Mouse (Mus musculus) left cerebral cortex, adult 2 months (tissue): ENCODE results near the gene 1700066M21Rik. TPM values are rescaled to one million over a fixed set of nuclear protein-coding genes. Genes with fewer than 3 reads are reported as not detected.

ENCODE experiments used
- DNase-seq, 2 experiments: peaks; one replicate each; pipeline ENCODE4 v3.0.0; 2021 to 2022; ENCODE audit warnings: low spot score in 2 of 2, mixed read lengths in 1 of 2; ENCODE audit errors: extremely low spot score in 1 of 2
- H3K27ac ChIP-seq: fragments of 200-600 bp; 2 replicates; pipeline ENCODE4 v1.8.1; 2022
- H3K4me3 ChIP-seq: fragments of 200-600 bp; 2 replicates; pipeline ENCODE4 v1.8.1; 2022
- CTCF ChIP-seq: fragments of 200-600 bp; IDR thresholded peaks from 2 replicates; pipeline ENCODE4 v1.8.1; 2022; ENCODE audit warnings: antibody characterized with exemption, mild to moderate bottlenecking, moderate library complexity
- intact Hi-C: fragments of 180-260 bp; cut with DNase I; formaldehyde crosslinking; loops from one replicate; pipeline ENCODE4 v1.15.1; 2025
- total RNA-seq, 2 experiments: library from RNA; stranded (reverse); gene quantifications; 2 replicates each; pipeline ENCODE4 v1.2.3; 2021

Gene 1700066M21Rik
- total RNA-seq, 2 experiments from 2014 or later, result 21.3 to 21.8 TPM

DNA sequence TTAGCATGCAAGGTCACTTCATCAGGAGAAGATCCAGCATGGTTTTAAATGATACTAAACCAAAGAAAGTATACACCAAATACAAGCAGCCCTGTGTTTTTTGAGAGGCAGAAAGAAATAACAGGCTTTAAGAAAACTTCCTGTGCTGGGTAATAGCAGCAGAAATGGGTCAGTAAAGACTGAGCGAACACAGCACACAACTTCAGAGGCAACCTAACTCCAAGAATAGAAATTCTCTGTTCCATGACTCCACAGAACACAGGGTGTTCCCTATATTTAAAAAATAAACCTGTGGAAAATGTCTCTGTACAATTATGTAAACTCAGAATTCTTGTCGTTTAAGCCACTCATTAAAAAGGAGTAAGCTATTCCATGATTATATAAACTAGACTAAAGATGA is 23.5 kb downstream of the 1700066M21Rik start:
- TF ChIP-seq CTCF, result no peak
- no peak overlapping the region for H3K4me3 ChIP-seq
- DNase-seq, result no peak
- intact Hi-C loops, result loop anchor here (10.0 kb wide), 1 partner anchor 1184 kb away; the partner anchor contains the start of genes Fam126b and Ndufb3
- H3K27ac ChIP-seq, result peak overlapping the region; percentile 20; the same call in 1 of the 2 replicates

DNA sequence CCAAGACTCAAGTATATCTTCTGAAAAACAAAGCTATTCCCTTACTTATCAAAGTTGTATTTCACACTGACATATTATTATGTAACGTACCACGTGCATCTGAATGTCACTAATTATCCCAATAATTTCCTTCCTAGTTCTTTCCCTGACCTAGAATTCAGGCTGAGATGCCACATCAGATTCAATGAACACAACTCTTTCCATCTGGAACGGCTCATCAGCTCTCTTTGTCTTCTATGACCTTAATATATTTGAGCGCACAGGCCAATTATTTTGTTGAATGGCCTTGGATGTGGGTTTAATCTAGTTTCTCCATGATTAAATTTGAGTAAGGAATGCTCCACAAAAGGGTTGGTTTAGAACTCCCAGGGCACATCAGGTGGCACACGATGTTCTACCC is 24.7 kb downstream of the 1700066M21Rik start:
- TF ChIP-seq CTCF, result no peak
- Histone ChIP-seq H3K4me3 (no peak overlapping the region), H3K27ac (no peak overlapping the region)
- DNase-seq, result no peak
- intact Hi-C loops, result loop anchor here (10.0 kb wide), 1 partner anchor 1183 kb away; the partner anchor contains the start of genes Fam126b and Ndufb3

DNA sequence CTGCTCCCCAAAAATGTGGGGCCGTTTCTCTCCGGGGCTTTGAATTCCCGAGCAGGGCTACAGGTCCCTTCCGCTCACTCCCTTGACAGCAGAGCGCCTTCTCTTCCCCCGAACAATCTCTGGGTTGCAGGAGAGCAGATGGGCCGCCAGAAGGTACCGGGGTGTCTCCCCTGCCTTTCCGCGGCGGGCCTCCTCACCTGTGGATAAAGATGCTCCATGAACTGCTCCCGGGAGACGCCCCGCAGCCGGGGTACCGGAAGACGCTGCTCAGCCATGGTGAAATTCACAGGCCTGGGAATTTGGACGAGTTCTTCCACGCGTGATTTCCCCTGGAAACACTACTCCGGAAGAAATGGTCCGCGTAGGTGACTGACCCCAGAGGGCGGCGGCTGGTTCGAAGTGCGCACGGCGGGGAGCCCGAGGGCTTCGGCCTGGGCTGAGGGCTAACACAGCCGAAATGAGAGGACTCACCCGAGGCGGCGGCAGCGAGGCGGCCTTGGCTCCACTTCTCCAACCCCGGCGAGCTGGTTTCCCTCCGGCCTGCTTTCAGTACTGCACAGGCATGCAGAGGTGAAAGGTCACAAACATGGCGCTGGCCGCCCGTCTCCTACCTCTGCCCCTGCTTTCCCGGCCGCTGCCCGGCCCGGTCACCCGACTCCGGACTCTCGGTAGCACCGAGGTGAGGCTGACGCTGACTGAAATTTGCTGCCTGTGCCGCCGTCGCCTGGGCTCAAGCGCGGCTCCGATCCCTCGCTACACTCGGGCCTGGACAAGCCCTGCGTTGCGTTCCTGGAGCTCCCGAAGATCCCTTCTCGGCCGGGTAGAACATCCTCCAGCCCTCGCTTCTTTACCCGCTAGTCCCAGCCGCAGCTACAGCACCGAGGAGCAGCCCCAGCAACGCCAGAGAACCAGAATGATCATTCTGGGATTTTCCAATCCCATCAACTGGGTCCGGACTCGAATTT is 29.0 kb downstream of the 1700066M21Rik start, which contains the start of the genes Maip1 and Tyw5:
Gene Maip1, plus strand, starts transcription at position 142 of the 965 bp plus-strand sequence.
Gene Tyw5, minus strand, starts transcription at position 915 of the 965 bp plus-strand sequence.
- DNase-seq, result peak; percentile 78 to 80
- H3K27ac ChIP-seq, result peak within 1 kb of the TSS; percentile 97
- intact Hi-C loops, result loop anchor here (10.0 kb wide), 1 partner anchor 1178 kb away; the partner anchor contains the start of genes Fam126b and Ndufb3
- no peak; the same call in 1 of the 2 replicates for TF ChIP-seq CTCF
- peak within 1 kb of the TSS; percentile 90 for H3K4me3 ChIP-seq

DNA sequence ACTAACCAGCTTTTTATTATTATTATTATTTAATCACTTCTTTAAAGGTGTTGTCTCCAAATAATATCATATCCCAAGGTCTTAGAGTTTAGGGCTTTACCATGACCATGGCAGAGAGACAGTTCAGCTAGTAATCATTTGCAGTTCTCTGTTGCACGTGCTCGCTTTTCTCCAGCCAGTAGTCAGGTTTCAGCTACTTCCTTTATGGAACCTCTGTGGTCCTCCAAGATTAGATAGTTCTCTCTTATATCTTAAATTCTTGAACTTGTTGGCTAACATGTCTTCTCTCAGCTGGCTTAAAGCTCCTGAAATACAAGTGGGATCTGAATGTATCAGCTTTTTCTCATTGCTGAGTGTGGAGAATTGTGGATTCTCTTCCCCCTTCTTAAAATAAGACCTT is 31.6 kb downstream of the 1700066M21Rik start:
- intact Hi-C loops, result loop anchor here (10.0 kb wide), 1 partner anchor 1176 kb away; the partner anchor contains the start of genes Fam126b and Ndufb3
- TF ChIP-seq CTCF, result no peak
- no peak overlapping the region for H3K27ac ChIP-seq
- no peak overlapping the region for H3K4me3 ChIP-seq
- DNase-seq, result no peak

DNA sequence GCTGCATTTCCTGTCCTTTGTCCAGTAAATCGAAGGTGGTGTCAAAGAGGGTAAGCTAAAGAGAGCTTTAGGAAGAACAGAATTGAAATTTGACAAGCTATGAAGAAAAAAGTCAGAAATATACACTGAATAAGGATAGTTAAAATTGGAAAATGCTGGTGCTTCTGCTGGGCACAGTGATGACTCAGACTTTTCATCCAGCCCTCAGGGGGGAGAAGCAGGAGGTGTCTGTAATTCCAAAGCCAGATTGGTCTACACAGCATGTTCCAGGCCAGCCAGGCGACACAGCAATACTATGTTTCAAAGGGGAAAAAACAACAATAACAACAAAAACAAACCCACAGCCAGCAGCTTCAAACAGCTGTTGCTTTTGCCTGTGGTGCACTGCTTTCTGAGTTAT is 36.0 kb downstream of the 1700066M21Rik start:
- TF ChIP-seq CTCF, result no peak
- DNase-seq, result no peak
- H3K27ac ChIP-seq, result 0 out of 2 replicates have a peak overlapping the region, but pooled peaks have one; percentile 11
- intact Hi-C loops, result loop anchor here (10.0 kb wide), 1 partner anchor 981 kb away; the partner anchor contains the start of gene Bzw1
- no peak overlapping the region for H3K4me3 ChIP-seq

DNA sequence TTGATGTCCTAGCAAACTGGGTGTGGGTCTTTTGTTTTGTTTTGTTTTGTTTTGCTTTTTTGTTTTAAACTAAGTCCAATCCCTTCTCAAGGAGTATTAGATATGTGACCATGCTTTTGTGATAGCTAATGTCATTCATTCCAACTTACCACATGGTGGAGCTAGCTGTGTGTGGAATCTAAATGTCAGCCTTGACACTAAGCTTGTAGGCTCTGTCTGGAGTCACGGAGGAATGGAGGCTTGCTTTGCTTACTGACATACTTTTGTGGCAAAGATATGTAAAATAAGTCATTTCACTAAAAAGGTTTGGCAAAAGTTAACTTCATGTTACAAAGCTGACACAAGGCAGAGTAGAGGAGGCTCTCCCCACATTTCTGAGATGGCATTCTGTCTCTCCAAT is 46.3 kb downstream of the 1700066M21Rik start:
- no peak overlapping the region for H3K4me3 ChIP-seq
- intact Hi-C loops, result loop anchor here (1.0 to 10.0 kb wide), 6 partner anchors 451 to 873 kb away; partner anchors contain the start of gene Aox3
- no peak overlapping the region for H3K27ac ChIP-seq
- TF ChIP-seq CTCF, result peak; percentile 58
- DNase-seq, result no peak

DNA sequence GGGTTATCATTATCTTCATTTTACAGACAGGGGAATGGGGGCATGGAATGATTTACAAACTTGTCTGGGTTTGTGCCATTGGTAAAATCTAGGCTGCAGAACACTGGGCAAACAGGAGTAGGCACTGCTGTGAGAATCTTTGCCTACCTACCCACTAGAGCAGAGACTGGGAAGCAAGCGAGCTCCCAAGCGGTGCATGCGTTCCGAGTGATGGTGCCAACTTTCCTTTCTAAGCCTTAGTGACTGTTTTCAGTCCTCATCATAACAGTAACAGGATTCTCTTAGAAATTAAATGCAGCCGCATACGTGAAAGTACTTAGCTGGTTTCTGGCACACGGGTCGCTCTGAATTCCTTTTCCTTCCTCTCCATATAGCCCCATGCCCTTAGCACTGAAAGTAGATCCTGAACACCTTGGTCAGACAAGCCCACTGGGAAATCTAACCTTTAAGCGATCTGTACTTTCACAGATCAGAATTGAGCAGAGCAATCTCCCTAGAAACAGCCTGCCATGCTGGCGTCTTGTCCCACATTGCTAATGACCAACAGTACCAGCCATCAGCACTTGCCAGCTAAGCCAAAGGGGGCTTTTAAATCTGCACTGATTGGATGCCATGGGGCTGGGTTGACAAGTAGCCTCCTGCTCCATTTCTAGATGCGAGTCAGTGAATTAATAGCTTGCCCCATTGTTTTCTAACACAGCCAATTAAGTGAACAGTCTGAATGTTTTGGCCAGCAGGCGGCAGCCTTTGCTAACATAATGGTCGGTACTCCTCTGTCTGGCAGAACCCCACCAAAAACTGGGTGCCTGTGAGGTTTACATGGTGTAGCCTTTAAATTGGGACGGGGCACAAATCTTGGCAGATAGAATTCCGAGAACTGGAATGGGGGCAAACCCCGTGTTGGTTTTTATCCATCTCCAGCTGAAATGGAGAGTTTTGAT is 51.2 kb downstream of the 1700066M21Rik start:
- peak overlapping the region; percentile 39 for H3K4me3 ChIP-seq
- intact Hi-C loops, result loop anchor here (1.0 to 10.0 kb wide), 6 partner anchors 346 to 686 kb away; partner anchors contain the start of genes Aox3 and Spats2l
- peak overlapping the region; percentile 47 for H3K27ac ChIP-seq
- TF ChIP-seq CTCF, result peak; percentile 84
- peak; percentile 87 to 91 for DNase-seq

DNA sequence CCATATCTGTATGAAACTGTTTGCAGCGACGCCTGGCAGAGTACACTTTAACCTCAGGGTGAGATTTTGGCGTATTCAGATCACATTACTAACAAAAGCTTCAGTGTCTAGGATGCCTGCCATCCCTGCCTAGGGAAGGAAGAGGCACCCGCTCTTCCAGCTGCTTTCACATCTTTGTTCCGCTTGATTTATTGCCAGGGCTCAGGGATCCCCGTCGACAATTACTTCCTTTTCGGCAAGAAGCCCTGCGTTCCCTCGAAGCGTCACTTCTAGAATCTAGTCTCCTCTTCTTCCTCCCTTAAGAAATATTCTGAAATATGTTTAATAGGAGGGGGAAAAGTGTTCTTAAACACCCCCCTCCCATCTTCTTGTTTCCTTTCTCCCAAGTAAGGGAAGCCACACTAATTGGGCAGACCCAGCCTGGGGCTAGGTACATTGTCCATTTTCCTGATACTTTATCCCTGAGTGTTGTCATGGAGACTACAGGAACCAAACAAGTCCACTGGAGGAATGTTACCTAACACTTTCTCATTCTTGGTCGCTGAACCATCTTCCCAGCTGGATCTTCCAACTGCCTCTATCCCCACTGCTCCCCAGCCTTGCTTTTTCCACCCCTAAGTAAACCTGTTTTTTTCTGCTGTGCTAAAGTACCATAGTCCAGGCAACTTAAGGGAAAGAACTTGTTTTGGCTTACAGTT is 52.5 kb downstream of the 1700066M21Rik start:
- intact Hi-C loops, result loop anchor here (1.0 to 10.0 kb wide), 6 partner anchors 345 to 685 kb away; partner anchors contain the start of genes Aox3 and Spats2l
- H3K27ac ChIP-seq, result no peak overlapping the region
- no peak overlapping the region; the same call in 1 of the 2 replicates for H3K4me3 ChIP-seq
- no peak for TF ChIP-seq CTCF
- DNase-seq, result no peak

DNA sequence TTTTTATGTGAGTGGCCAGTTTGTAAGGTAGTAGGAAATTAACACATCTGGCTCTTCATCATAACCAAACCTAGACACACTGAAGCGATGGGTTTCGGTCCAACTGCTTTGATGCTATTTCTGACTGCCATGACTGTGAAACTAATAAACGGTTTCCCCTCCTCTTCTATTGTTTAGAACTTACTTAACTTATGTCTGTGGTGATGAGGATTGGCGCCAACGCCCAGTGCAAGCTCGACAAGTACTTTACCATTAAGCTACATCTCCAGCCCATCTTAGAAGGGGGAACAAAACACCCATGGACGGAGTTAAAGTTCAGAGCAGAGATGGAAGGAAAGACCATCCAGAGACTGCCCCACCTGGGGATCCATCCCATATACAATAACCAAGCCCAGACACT is 55.7 kb downstream of the 1700066M21Rik start:
- no peak for DNase-seq
- H3K4me3 ChIP-seq, result no peak overlapping the region
- no peak overlapping the region for H3K27ac ChIP-seq
- intact Hi-C loops, result no loop called here
- no peak for TF ChIP-seq CTCF

Other genes with a start within 250 kb of the 1700066M21Rik start
- 10 to 100 TPM; 11.5 to 11.9 TPM for gene Maip1, start 28.7 kb downstream of the 1700066M21Rik start, total RNA-seq
- 10 to 100 TPM; 28.6 to 30.3 TPM for gene Tyw5, start 29.5 kb downstream of the 1700066M21Rik start, total RNA-seq